Mouse (Mus musculus) limb, embryonic 13.5 days (tissue): ENCODE results near the gene Creb1. TPM values are rescaled to one million over a fixed set of nuclear protein-coding genes. Genes with fewer than 3 reads are reported as not detected.
A peak's percentile ranks its signal among the peaks of the same experiment; 100 is the strongest.

Experiments used
- ATAC-seq: fragments of 200-750 bp; cut with Nextera tagmentation; 2 replicates; pipeline ENCODE4 v1.8.0; 2017; ENCODE audit warnings: low read depth, moderate number of reproducible peaks, moderate TSS enrichment; ENCODE audit not compliant: low FRiP score
- H3K27ac ChIP-seq: fragments of 300-500 bp; sonication (generic); 2 replicates; pipeline ENCODE4 v1.5.1; 2015; ENCODE audit warnings: inconsistent platforms, mild to moderate bottlenecking, moderate library complexity
- H3K27me3 ChIP-seq: fragments of 300-500 bp; sonication (generic); 2 replicates; pipeline ENCODE4 v1.6.1; 2015; ENCODE audit warnings: mild to moderate bottlenecking, inconsistent platforms
- H3K36me3 ChIP-seq: fragments of 300-500 bp; sonication (generic); 2 replicates; pipeline ENCODE4 v1.6.1; 2015; ENCODE audit warnings: inconsistent platforms, mild to moderate bottlenecking, moderate library complexity
- H3K4me1 ChIP-seq: fragments of 300-500 bp; sonication (generic); 2 replicates; pipeline ENCODE4 v1.6.1; 2015; ENCODE audit warnings: inconsistent platforms
- H3K4me2 ChIP-seq: fragments of 300-500 bp; sonication (generic); replicated peaks from 2 replicates; pipeline ENCODE4 v1.6.1; 2015; ENCODE audit warnings: inconsistent platforms, mild to moderate bottlenecking, moderate library complexity
- H3K4me3 ChIP-seq: fragments of 300-500 bp; sonication (generic); 2 replicates; pipeline ENCODE4 v1.5.1; 2015; ENCODE audit warnings: moderate library complexity, mild to moderate bottlenecking, inconsistent platforms
- H3K9ac ChIP-seq: fragments of 300-500 bp; sonication (generic); 2 replicates; pipeline ENCODE4 v1.6.1; 2015; ENCODE audit warnings: mild to moderate bottlenecking, inconsistent platforms
- H3K9me3 ChIP-seq: fragments of 300-500 bp; sonication (generic); 2 replicates; pipeline ENCODE4 v1.6.1; 2016; ENCODE audit warnings: inconsistent platforms
- WGBS: fragments of 180-500 bp; shearing (Covaris S2); methylation state at CpG from one replicate; pipeline ENCODE4 v1.1.7; 2015; 5-methylcytosine and 5-hydroxymethylcytosine counted together
- polyA plus RNA-seq: library from polyadenylated mRNA; unstranded; fragments of >200 nt; fragmentation: Nextera tagmentation; extraction: Ambion mirVana; gene quantifications from 2 replicates; pipeline ENCODE4 v1.2.1, GENCODE M21; 2015

The Creb1 gene
- polyA plus RNA-seq, 1 experiment from 2014 or later, result 40.6 TPM

GRCm38 (mm10) chr1:64522637-64523036 is 9.8 kb upstream of the Creb1 start:
- H3K36me3 ChIP-seq, result no peaks in the 10 kb centered on the region
- no peak overlapping the region for H3K9ac ChIP-seq
- no peaks in the 10 kb centered on the region for H3K9me3 ChIP-seq
- ATAC-seq, result no peak
- no peak overlapping the region for H3K4me2 ChIP-seq
- no peaks in the 10 kb centered on the region for H3K27me3 ChIP-seq
- H3K4me3 ChIP-seq, result no peak overlapping the region
- H3K27ac ChIP-seq, result no peak overlapping the region
- 85% methylated on average over 6 of the region's 6 CpGs for WGBS
- peaks cover 16% of the 10 kb centered on the region for H3K4me1 ChIP-seq

- 71% methylated on average over 1 of the region's 1 CpGs for WGBS
- no peak overlapping the region for H3K4me3 ChIP-seq
- H3K36me3 ChIP-seq, result no peaks in the 10 kb centered on the region
- no peak overlapping the region for H3K4me2 ChIP-seq
- H3K9me3 ChIP-seq, result no peaks in the 10 kb centered on the region
- H3K4me1 ChIP-seq, result peaks cover 16% of the 10 kb centered on the region
- H3K9ac ChIP-seq, result no peak overlapping the region
- H3K27ac ChIP-seq, result no peak overlapping the region
- no peaks in the 10 kb centered on the region for H3K27me3 ChIP-seq
- ATAC-seq, result no peak
Observed at GRCm38 (mm10) chr1:64523117-64523516, 9.3 kb upstream of the Creb1 start.

- H3K4me1 ChIP-seq, result peaks cover 16% of the 10 kb centered on the region
- no peak overlapping the region for H3K4me3 ChIP-seq
- H3K27me3 ChIP-seq, result no peaks in the 10 kb centered on the region
- 92% methylated on average over 2 of the region's 2 CpGs for WGBS
- no peak overlapping the region for H3K27ac ChIP-seq
- no peak overlapping the region for H3K4me2 ChIP-seq
- H3K9me3 ChIP-seq, result 0 out of 2 replicates have a peak, but pooled peaks cover 3% of the 10 kb centered on the region
- H3K9ac ChIP-seq, result no peak overlapping the region
- ATAC-seq, result no peak
- H3K36me3 ChIP-seq, result peaks cover 4% of the 10 kb centered on the region
Observed at GRCm38 (mm10) chr1:64524661-64525060, 7.8 kb upstream of the Creb1 start.

GRCm38 (mm10) chr1:64527626-64528025 is 4.8 kb upstream of the Creb1 start:
- Histone ChIP-seq H3K36me3 (peaks cover 4% of the 10 kb centered on the region), H3K27me3 (no peaks in the 10 kb centered on the region), H3K27ac (no peak overlapping the region), H3K4me2 (no peak overlapping the region), H3K4me3 (no peak overlapping the region), H3K9me3 (0 out of 2 replicates have a peak, but pooled peaks cover 3% of the 10 kb centered on the region), H3K9ac (no peak overlapping the region), H3K4me1 (peaks cover 17% of the 10 kb centered on the region)
- no peak for ATAC-seq

- 89% methylated on average over 5 of the region's 5 CpGs for WGBS
- Histone ChIP-seq H3K27ac (no peak overlapping the region), H3K4me1 (peaks cover 19% of the 10 kb centered on the region), H3K27me3 (no peaks in the 10 kb centered on the region), H3K9ac (no peak overlapping the region), H3K4me3 (no peak overlapping the region), H3K4me2 (no peak overlapping the region), H3K36me3 (peaks cover 4% of the 10 kb centered on the region), H3K9me3 (0 out of 2 replicates have a peak, but pooled peaks cover 3% of the 10 kb centered on the region)
- no peak for ATAC-seq
Observed at GRCm38 (mm10) chr1:64529781-64530315, 2.6 kb upstream of the Creb1 start.

GRCm38 (mm10) chr1:64531548-64531947 is 897 bp upstream of the Creb1 start:
- ATAC-seq, result no peak
- H3K4me2 ChIP-seq, result peak overlapping the region; percentile 89
- H3K9ac ChIP-seq, result peak overlapping the region; percentile 100
- peaks cover 4% of the 10 kb centered on the region for H3K36me3 ChIP-seq
- peaks cover 31% of the 10 kb centered on the region for H3K4me1 ChIP-seq
- H3K4me3 ChIP-seq, result peak overlapping the region; percentile 87
- no peaks in the 10 kb centered on the region for H3K27me3 ChIP-seq
- 0 out of 2 replicates have a peak, but pooled peaks cover 3% of the 10 kb centered on the region for H3K9me3 ChIP-seq
- 16% methylated on average over 7 of the region's 7 CpGs for WGBS
- peak overlapping the region; percentile 100 for H3K27ac ChIP-seq

GRCm38 (mm10) chr1:64532067-64532523 is 350 bp upstream of the Creb1 start:
- Histone ChIP-seq H3K36me3 (peaks cover 4% of the 10 kb centered on the region), H3K9ac (peak overlapping the region; percentile 100), H3K27ac (peak overlapping the region; percentile 100), H3K4me3 (peak overlapping the region; percentile 87), H3K9me3 (0 out of 2 replicates have a peak, but pooled peaks cover 3% of the 10 kb centered on the region), H3K4me2 (peak overlapping the region; percentile 89), H3K4me1 (peaks cover 31% of the 10 kb centered on the region), H3K27me3 (no peaks in the 10 kb centered on the region)
- ATAC-seq, result peak; percentile 75
- WGBS, result under 1% methylated on average over 34 of the region's 34 CpGs

- Histone ChIP-seq H3K36me3 (no peaks in the 10 kb centered on the region), H3K4me1 (peaks cover 40% of the 10 kb centered on the region), H3K27me3 (no peaks in the 10 kb centered on the region), H3K4me2 (peak overlapping the region; percentile 75), H3K27ac (peak overlapping the region; percentile 100), H3K9ac (peak overlapping the region; percentile 100), H3K9me3 (no peaks in the 10 kb centered on the region), H3K4me3 (peak overlapping the region; percentile 87)
- under 1% methylated on average over 35 of the region's 35 CpGs for WGBS
- no peak for ATAC-seq
Observed at GRCm38 (mm10) chr1:64533471-64534443, 1.3 kb downstream of the Creb1 start.

- no peak overlapping the region for H3K4me3 ChIP-seq
- no peak overlapping the region for H3K4me2 ChIP-seq
- 96% methylated on average over 3 of the region's 3 CpGs for WGBS
- H3K27me3 ChIP-seq, result no peaks in the 10 kb centered on the region
- H3K27ac ChIP-seq, result no peak overlapping the region
- no peak for ATAC-seq
- peaks cover 3% of the 10 kb centered on the region for H3K36me3 ChIP-seq
- H3K4me1 ChIP-seq, result peaks cover 29% of the 10 kb centered on the region
- no peaks in the 10 kb centered on the region for H3K9me3 ChIP-seq
- H3K9ac ChIP-seq, result no peak overlapping the region
Observed at GRCm38 (mm10) chr1:64538837-64539367, 6.5 kb downstream of the Creb1 start.

- Histone ChIP-seq H3K4me3 (no peak overlapping the region), H3K27ac (no peak overlapping the region), H3K9ac (no peak overlapping the region), H3K9me3 (no peaks in the 10 kb centered on the region), H3K4me2 (no peak overlapping the region), H3K27me3 (no peaks in the 10 kb centered on the region), H3K4me1 (no peaks in the 10 kb centered on the region), H3K36me3 (peaks cover 6% of the 10 kb centered on the region)
- 83% methylated on average over 5 of the region's 5 CpGs for WGBS
- ATAC-seq, result no peak
Observed at GRCm38 (mm10) chr1:64543750-64544149, 11.3 kb downstream of the Creb1 start.

- 87% methylated on average over 3 of the region's 3 CpGs for WGBS
- Histone ChIP-seq H3K4me2 (no peak overlapping the region), H3K9ac (no peak overlapping the region), H3K9me3 (no peaks in the 10 kb centered on the region), H3K4me1 (no peaks in the 10 kb centered on the region), H3K27me3 (no peaks in the 10 kb centered on the region), H3K27ac (no peak overlapping the region), H3K4me3 (no peak overlapping the region), H3K36me3 (peaks cover 9% of the 10 kb centered on the region)
- ATAC-seq, result no peak
Observed at GRCm38 (mm10) chr1:64546070-64546469, 13.6 kb downstream of the Creb1 start.

- no peak overlapping the region for H3K27ac ChIP-seq
- 80% methylated on average over 2 of the region's 2 CpGs for WGBS
- ATAC-seq, result no peak
Observed at GRCm38 (mm10) chr1:64549380-64549779, 16.9 kb downstream of the Creb1 start.

More at GRCm38 (mm10) chr1:64549380-64549779, 16.9 kb downstream of the Creb1 start:
- Histone ChIP-seq H3K27me3 (no peaks in the 10 kb centered on the region), H3K36me3 (peaks cover 17% of the 10 kb centered on the region), H3K4me3 (no peak overlapping the region), H3K9me3 (no peaks in the 10 kb centered on the region), H3K4me2 (no peak overlapping the region), H3K4me1 (no peaks in the 10 kb centered on the region), H3K9ac (no peak overlapping the region)
